Mouse (Mus musculus): ENCODE results near the gene Fam155a. TPM values are rescaled to one million over a fixed set of nuclear protein-coding genes. Genes with fewer than 3 reads are reported as not detected.

The Fam155a gene
- total and polyA plus RNA-seq, 3 experiments = not detected

- Histone ChIP-seq H3K9me3 (replicated peaks; ENCODE audit: low read length) (peaks cover 75% of the 10 kb centered on the region), H3K27ac (ENCODE audit: insufficient read depth, low read depth) (no peak overlapping the region), H3K27me3 (replicated peaks) (no peaks in the 10 kb centered on the region), H3K4me1 (ENCODE audit: control insufficient read depth in 1 of 2, insufficient read depth in 2 of 2) (no peaks in the 10 kb centered on the region), H3K36me3 (replicated peaks in 1 of 2; ENCODE audit: control insufficient read depth in 1 of 2, insufficient read depth in 1 of 2, low read length in 1 of 2) (no peaks in the 10 kb centered on the region), H3K79me2 (replicated peaks; ENCODE audit: control insufficient read depth, extremely low read depth, insufficient read depth, poor library complexity, severe bottlenecking) (no peaks in the 10 kb centered on the region), H3K4me3 (replicated peaks in 1 of 3; ENCODE audit: low read depth in 2 of 3, low read length in 2 of 3, poor library complexity in 1 of 3) (no peak overlapping the region), H3K9ac (ENCODE audit: insufficient read depth, low read depth) (no peak overlapping the region), H3K4me2 (ENCODE audit: insufficient read depth, low read depth, poor library complexity, severe bottlenecking) (no peak overlapping the region)
- dilution Hi-C loops (cut with MboI; ENCODE audit: extremely low pct_ligation_motif_present, extremely low pct_unique_long_range_greater_than_20kb, low sequenced_read_pairs) (no loop called here), in situ Hi-C loops (cut with MboI; ENCODE audit: low pct_ligation_motif_present, low pct_unique_long_range_greater_than_20kb, low sequenced_read_pairs) (no loop called here)
- TF ChIP-seq ETS1 (conservative IDR thresholded peaks at IDR 0.05; ENCODE audit: low read depth, low read length) (no peak), CTCF (conservative IDR thresholded peaks at IDR 0.05 in 1 of 2, IDR thresholded peaks at IDR 0.05 in 1 of 2; ENCODE audit: low read depth in 2 of 2, low read length in 2 of 2) (no peak), CHD1 (IDR thresholded peaks at IDR 0.05; ENCODE audit: low read depth, low read length) (no peak), ZC3H11A (IDR thresholded peaks at IDR 0.05; ENCODE audit: low read depth, low read length) (no peak), PAX5 (IDR thresholded peaks at IDR 0.05; ENCODE audit: low read length) (no peak), SMC3 (IDR thresholded peaks at IDR 0.05; ENCODE audit: low read depth, low read length) (no peak), MAZ (IDR thresholded peaks at IDR 0.05; ENCODE audit: low read depth, low read length) (no peak), MYC (IDR thresholded peaks at IDR 0.05; ENCODE audit: low read depth, low read length) (no peak), USF1 (IDR thresholded peaks at IDR 0.05; ENCODE audit: low read depth, low read length) (no peak), POLR2A (IDR thresholded peaks at IDR 0.05; ENCODE audit: low read depth, low read length) (no peak), KAT2A (IDR thresholded peaks at IDR 0.05; ENCODE audit: insufficient replicate concordance, low read length) (no peak), MAX (IDR thresholded peaks at IDR 0.05; ENCODE audit: low read length) (no peak)
- no peak for DNase-seq (ENCODE audit: extremely low read depth)
These were observed 594.0 kb downstream of the Fam155a start for GRCm38 (mm10) chr8:9176974-9177373.

GRCm38 (mm10) chr8:9174865-9175565, 595.9 kb downstream of the Fam155a start:
- Histone ChIP-seq H3K79me2 (replicated peaks; ENCODE audit: control insufficient read depth, extremely low read depth, insufficient read depth, poor library complexity, severe bottlenecking) (no peaks in the 10 kb centered on the region), H3K4me2 (ENCODE audit: insufficient read depth, low read depth, poor library complexity, severe bottlenecking) (no peak overlapping the region), H3K27me3 (replicated peaks) (no peaks in the 10 kb centered on the region), H3K9ac (ENCODE audit: insufficient read depth, low read depth) (no peak overlapping the region), H3K27ac (ENCODE audit: insufficient read depth, low read depth) (no peak overlapping the region), H3K4me3 (replicated peaks in 1 of 3; ENCODE audit: low read depth in 2 of 3, low read length in 2 of 3, poor library complexity in 1 of 3) (no peak overlapping the region), H3K9me3 (replicated peaks; ENCODE audit: low read length) (peaks cover 67% of the 10 kb centered on the region), H3K36me3 (replicated peaks in 1 of 2; ENCODE audit: control insufficient read depth in 1 of 2, insufficient read depth in 1 of 2, low read length in 1 of 2) (no peaks in the 10 kb centered on the region), H3K4me1 (ENCODE audit: control insufficient read depth in 1 of 2, insufficient read depth in 2 of 2) (no peaks in the 10 kb centered on the region)
- dilution Hi-C loops (cut with MboI; ENCODE audit: extremely low pct_ligation_motif_present, extremely low pct_unique_long_range_greater_than_20kb, low sequenced_read_pairs) (no loop called here), in situ Hi-C loops (cut with MboI; ENCODE audit: low pct_ligation_motif_present, low pct_unique_long_range_greater_than_20kb, low sequenced_read_pairs) (no loop called here)
- DNase-seq (ENCODE audit: extremely low read depth) = no peak
- no peak for TF ChIP-seq SMC3 (IDR thresholded peaks at IDR 0.05; ENCODE audit: low read depth, low read length)
- no peak for TF ChIP-seq ETS1 (conservative IDR thresholded peaks at IDR 0.05; ENCODE audit: low read depth, low read length)
- peak; percentile 11 for TF ChIP-seq RAD21 (IDR thresholded peaks at IDR 0.05; ENCODE audit: low read depth, low read length)
- peak in 1 of 2 experiments; percentile 20; a peak in 1 of 4 replicates for TF ChIP-seq CTCF (conservative IDR thresholded peaks at IDR 0.05 in 1 of 2, IDR thresholded peaks at IDR 0.05 in 1 of 2; ENCODE audit: low read depth in 2 of 2, low read length in 2 of 2)

- TF ChIP-seq ZC3H11A (IDR thresholded peaks at IDR 0.05; ENCODE audit: low read depth, low read length) = no peak
- TF ChIP-seq USF2 (conservative IDR thresholded peaks at IDR 0.05; ENCODE audit: low read depth, low read length) = no peak
- TF ChIP-seq CHD2 (IDR thresholded peaks at IDR 0.05; ENCODE audit: low read length) = no peak
- no peak for TF ChIP-seq GABPA (IDR thresholded peaks at IDR 0.05; ENCODE audit: insufficient replicate concordance, low read depth, low read length)
- TF ChIP-seq MXI1 (IDR thresholded peaks at IDR 0.05; ENCODE audit: low read depth, low read length) = no peak
- no peak for TF ChIP-seq TBP (conservative IDR thresholded peaks at IDR 0.05; ENCODE audit: low read depth, low read length)
- no peak for TF ChIP-seq ZKSCAN1 (IDR thresholded peaks at IDR 0.05; ENCODE audit: borderline replicate concordance, low read depth, low read length)
- no peak for TF ChIP-seq RAD21 (IDR thresholded peaks at IDR 0.05; ENCODE audit: low read depth, low read length)
- no peak for TF ChIP-seq ETS1 (conservative IDR thresholded peaks at IDR 0.05; ENCODE audit: low read depth, low read length)
- no peak for TF ChIP-seq KAT2A (IDR thresholded peaks at IDR 0.05; ENCODE audit: insufficient replicate concordance, low read length)
- TF ChIP-seq UBTF (IDR thresholded peaks at IDR 0.05; ENCODE audit: low read depth, low read length) = no peak
- no peak for TF ChIP-seq E2F4 (IDR thresholded peaks at IDR 0.05; ENCODE audit: insufficient replicate concordance, low read depth, low read length)
- TF ChIP-seq NELFE (IDR thresholded peaks at IDR 0.05; ENCODE audit: low read depth, low read length) = no peak
- no peak for TF ChIP-seq MAX (IDR thresholded peaks at IDR 0.05; ENCODE audit: low read length)
- no peaks in the 10 kb centered on the region for H3K27me3 ChIP-seq (replicated peaks)
- no peak overlapping the region for H3K9ac ChIP-seq (ENCODE audit: insufficient read depth, low read depth)
- H3K36me3 ChIP-seq (replicated peaks in 1 of 2; ENCODE audit: control insufficient read depth in 1 of 2, insufficient read depth in 1 of 2, low read length in 1 of 2) = no peaks in the 10 kb centered on the region
- in situ Hi-C loops (cut with MboI; ENCODE audit: low pct_ligation_motif_present, low pct_unique_long_range_greater_than_20kb, low sequenced_read_pairs) = no loop called here
- dilution Hi-C loops (cut with MboI; ENCODE audit: extremely low pct_ligation_motif_present, extremely low pct_unique_long_range_greater_than_20kb, low sequenced_read_pairs) = no loop called here
- no peaks in the 10 kb centered on the region for H3K4me1 ChIP-seq (ENCODE audit: control insufficient read depth in 1 of 2, insufficient read depth in 2 of 2)
- no peak for DNase-seq (ENCODE audit: extremely low read depth)
- H3K4me3 ChIP-seq (replicated peaks in 1 of 3; ENCODE audit: low read depth in 2 of 3, low read length in 2 of 3, poor library complexity in 1 of 3) = no peak overlapping the region
- H3K9me3 ChIP-seq (replicated peaks; ENCODE audit: low read length) = peaks cover 71% of the 10 kb centered on the region
- no peaks in the 10 kb centered on the region for H3K79me2 ChIP-seq (replicated peaks; ENCODE audit: control insufficient read depth, extremely low read depth, insufficient read depth, poor library complexity, severe bottlenecking)
- H3K4me2 ChIP-seq (ENCODE audit: insufficient read depth, low read depth, poor library complexity, severe bottlenecking) = no peak overlapping the region
- H3K27ac ChIP-seq (ENCODE audit: insufficient read depth, low read depth) = no peak overlapping the region
These were observed 599.1 kb downstream of the Fam155a start for GRCm38 (mm10) chr8:9171848-9172247.
